Mouse (Mus musculus): Measurements from ENCODE around the gene Clec3b.

DNA sequence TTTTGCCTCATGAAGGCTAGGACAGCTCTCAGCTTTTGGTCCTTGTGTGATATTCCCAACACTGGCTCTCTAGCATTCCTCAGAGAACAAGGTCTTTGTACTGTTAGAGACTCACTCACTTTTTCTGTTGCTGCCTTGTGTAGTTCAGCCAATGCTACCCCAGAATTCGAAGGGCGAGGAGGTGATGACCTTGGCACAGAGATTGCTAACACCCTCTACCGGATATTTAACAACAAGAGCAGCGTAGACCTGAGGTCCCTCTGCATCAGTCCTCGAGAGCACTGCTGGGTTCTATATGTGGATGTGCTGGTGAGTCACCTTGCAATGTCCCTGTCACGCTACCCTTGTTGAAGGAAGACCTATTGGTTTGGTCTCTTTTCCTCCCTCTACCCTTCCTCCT lies 23.1 kb upstream of the Clec3b start:
- TF ChIP-seq CTCF (IDR thresholded peaks at IDR 0.05; ENCODE audit: low read depth, low read length), result no peak
- no peak for TF ChIP-seq POLR2AphosphoS5 (IDR thresholded peaks at IDR 0.05; ENCODE audit: insufficient replicate concordance, low read depth, low read length)

All from G1E (cell line).